Mouse (Mus musculus): Measurements from ENCODE around the gene Ccdc12. TPM values are rescaled to one million over a fixed set of nuclear protein-coding genes. Genes with fewer than 3 reads are reported as not detected.

The Ccdc12 gene
- 271 TPM for polyA plus RNA-seq (2017; shearing (Covaris generic))

DNA sequence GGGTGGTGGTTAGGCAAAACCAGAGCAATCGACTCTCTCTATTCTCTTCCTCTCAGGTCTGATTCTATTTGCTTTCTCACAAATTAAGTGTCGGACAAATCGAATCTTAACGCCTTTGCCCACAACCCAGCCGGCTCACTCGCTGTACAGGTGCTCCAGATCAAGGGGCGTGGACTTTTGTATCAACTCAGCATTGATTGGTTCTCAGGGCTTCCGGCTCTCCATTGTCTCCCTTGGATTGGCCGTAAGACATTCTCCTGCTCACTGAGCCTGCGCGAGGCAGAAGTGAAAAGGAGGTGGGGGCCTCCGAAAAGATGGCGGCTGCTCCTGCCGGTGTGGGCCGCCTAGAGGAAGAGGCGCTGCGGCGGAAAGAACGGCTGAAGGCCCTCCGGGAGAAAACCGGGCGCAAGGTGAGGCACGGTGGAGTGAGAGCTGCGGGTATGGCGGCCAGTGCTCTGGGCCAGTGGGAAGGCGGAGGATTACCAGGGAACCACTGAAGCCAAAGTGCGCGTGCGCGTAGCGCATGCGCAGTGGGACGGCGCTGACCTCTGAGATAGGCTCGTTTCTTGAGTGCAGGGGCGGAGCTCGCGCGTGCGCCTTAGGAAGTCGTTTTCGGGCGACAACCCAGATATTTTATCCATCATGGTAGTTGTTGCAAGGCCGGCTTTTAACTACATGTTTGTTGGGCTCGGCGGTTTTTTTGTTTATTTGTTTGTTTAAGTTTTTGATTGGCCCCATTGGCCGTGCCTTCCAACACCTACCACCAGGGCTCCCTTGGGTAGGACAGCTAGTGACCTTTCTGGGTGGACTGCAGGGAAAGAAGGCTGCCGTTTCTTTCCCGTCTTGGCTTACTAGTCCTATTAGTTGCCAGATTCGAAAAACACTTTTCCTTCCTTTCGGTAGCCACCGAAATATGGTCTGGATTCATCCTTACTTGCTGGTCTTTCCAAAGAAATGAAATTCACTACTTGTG is at the start of gene Ccdc12:
Gene Ccdc12, plus strand, starts transcription at position 255 of the 973 bp plus-strand sequence.

DNA sequence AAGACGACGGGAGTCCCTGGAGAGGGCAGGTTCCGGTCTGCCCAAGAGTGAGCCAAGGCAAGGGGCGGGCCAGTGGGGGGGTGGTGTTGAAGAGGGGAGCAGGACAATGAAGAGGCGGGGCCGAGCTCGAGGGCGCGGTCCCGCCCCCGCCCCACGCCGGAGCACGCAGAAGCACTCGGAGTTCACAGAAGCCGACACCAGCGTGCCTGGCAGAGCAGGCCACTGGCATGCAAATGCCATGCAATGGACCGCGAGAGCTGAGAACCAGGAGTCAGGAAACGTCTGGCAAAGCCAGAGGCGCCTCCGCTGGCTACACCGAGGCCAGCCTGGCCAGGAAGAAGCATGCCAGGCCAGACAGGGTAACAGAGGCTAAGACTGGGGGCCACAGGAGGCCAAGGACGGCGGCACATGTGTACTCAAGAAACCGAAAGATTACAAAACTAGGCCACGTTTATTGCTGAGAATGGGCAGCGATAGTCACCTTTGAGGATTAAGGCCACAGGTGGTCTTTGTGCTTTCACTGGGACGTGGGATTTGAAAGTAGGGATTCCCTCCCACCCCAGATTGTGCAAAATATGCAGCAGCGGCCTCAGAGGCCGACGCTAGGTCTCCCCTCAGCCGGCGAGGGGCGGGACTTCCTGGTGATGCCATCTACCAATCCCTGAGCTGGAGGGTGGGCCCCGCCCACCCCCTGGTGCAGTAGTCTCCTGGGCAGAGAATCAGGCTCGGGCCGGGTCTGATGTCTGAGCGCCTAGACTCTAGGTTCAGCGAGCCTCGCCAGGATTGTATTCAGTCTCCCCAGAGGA is 31.7 kb upstream of the Ccdc12 start, which contains the start of gene Nradd:
Gene Nradd, minus strand, starts transcription at position 92 of the 806 bp plus-strand sequence.

DNA sequence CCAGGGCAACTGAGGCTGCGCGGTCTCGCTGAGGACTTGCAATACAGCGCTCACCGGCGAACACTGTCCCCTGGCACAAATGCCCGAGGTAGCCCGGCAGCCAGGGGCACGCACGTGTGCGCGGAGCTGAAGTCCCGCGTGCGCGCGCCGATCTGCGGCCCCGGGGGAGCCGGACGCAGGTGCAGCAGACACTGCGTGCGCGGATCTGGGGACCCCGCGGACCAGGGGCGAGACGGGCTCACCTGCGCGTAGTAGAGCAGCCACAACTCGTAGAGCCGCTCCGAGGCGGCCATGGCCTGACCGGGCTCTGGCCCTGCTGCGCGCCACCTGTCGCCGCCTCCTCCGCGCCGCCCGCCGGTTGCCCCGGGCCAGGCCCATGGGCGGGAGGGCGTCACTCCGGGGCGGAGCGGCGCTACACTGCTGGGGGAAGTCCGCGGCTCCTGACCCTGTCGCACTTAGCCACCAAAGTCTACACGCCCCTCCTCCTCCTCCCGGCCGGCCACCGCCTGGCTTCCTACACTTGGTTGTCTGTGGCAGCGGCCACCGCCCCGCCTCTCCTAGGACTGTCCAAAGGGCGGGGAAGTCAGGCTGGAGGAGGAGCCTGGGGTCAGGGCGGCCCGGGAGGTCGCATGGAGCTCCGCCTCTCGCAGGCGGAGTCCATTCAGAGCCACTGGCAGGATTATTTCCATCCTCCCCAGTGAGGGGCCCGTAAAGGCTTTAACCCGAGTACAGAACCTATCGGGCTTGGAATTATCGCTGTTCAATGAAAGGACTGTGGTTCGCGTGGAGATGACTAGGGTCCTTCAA is 2.4 kb upstream of the Ccdc12 start, which contains the start of gene Nbeal2:
Gene Nbeal2, minus strand, starts transcription at position 507 of the 807 bp plus-strand sequence.

DNA sequence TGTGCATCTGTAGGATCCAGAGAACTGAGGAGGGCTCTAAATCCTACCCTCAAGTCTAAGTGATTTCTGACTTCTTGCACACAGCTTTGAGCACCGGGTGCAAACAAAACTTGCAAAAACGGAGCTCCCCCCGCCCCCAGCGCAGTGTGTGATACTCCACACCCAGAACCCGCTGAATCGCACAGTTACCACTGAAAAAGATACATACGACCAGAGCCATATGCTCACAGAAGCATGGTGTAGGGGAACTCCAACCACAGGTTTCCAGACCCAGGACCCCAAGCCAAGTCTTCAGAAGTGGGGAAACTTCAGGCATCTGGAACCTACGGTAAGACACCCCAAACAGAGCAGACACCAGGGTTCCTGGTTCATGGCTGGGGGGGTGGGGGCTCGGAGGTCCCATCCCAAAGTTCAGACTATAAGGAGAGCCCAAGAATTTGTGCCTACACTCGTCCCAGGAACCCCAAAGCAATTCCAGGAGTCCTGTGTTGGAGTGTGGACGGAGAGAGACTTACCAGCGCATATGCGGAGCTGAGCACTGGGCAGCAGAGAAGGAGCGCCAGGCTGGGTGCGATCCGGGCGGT is 85.5 kb downstream of the Ccdc12 start, which contains the start of gene Myl3:
Gene Myl3, plus strand, starts transcription at position 151 of the 584 bp plus-strand sequence.

DNA sequence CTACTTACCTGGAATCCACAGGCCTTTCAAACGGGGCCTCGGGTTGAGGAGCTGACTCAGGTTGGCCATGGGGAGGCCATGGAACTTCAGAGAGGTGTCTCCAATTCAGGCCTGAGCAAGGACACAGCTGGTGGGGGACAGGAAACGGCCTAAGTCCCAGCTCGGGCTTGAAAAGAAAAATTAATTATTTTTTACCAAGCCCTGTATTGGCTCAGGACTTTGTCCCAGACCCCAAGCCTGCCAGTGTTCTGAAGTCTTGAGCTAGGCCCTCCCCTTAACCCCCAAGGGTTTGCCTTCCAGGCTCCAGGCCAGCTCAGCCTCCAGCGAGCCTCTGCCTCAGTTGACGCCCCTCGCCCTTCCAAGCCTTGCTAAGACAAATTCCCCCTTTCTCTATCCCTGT is 90.7 kb downstream of the Ccdc12 start, which contains the start of gene Pth1r:
Gene Pth1r, minus strand, starts transcription at position 185 of the 400 bp plus-strand sequence.

Other genes with a start within 250 kb of the Ccdc12 start
- gene Ptpn23, start 248.3 kb upstream of the Ccdc12 start, polyA plus RNA-seq (2017; shearing (Covaris generic)), result 5.7 TPM
- gene Ngp, start 236.8 kb upstream of the Ccdc12 start, polyA plus RNA-seq (2017; shearing (Covaris generic)), result not detected
- gene Klhl18, start 179.8 kb upstream of the Ccdc12 start, polyA plus RNA-seq (2017; shearing (Covaris generic)), result 9.2 TPM
- 0.74 TPM for gene Kif9, start 179.5 kb upstream of the Ccdc12 start, polyA plus RNA-seq (2017; shearing (Covaris generic))
- 37.0 TPM for gene Setd2, start 123.9 kb upstream of the Ccdc12 start, polyA plus RNA-seq (2017; shearing (Covaris generic))
- gene Nradd, start 32.1 kb upstream of the Ccdc12 start, polyA plus RNA-seq (2017; shearing (Covaris generic)), result 1.9 TPM
- gene Nbeal2, start 2.3 kb upstream of the Ccdc12 start, polyA plus RNA-seq (2017; shearing (Covaris generic)), result 48.9 TPM
- gene Myl3, start 85.4 kb downstream of the Ccdc12 start, polyA plus RNA-seq (2017; shearing (Covaris generic)), result not detected
- gene Pth1r, start 90.6 kb downstream of the Ccdc12 start, polyA plus RNA-seq (2017; shearing (Covaris generic)), result not detected
- gene Prss42, start 141.7 kb downstream of the Ccdc12 start, polyA plus RNA-seq (2017; shearing (Covaris generic)), result 0.11 TPM
- not detected for gene Prss44, start 157.5 kb downstream of the Ccdc12 start, polyA plus RNA-seq (2017; shearing (Covaris generic))
- not detected for gene Prss43, start 170.2 kb downstream of the Ccdc12 start, polyA plus RNA-seq (2017; shearing (Covaris generic))
- not detected for gene Prss45, start 178.1 kb downstream of the Ccdc12 start, polyA plus RNA-seq (2017; shearing (Covaris generic))
- gene Prss46, start 188.0 kb downstream of the Ccdc12 start, polyA plus RNA-seq (2017; shearing (Covaris generic)), result not detected
- gene Prss50, start 201.5 kb downstream of the Ccdc12 start, polyA plus RNA-seq (2017; shearing (Covaris generic)), result not detected
- 36.7 TPM for gene Als2cl, start 223.4 kb downstream of the Ccdc12 start, polyA plus RNA-seq (2017; shearing (Covaris generic))
- 11.3 TPM for gene Tmie, start 223.6 kb downstream of the Ccdc12 start, polyA plus RNA-seq (2017; shearing (Covaris generic))